Mouse (Mus musculus): Measurements from ENCODE around the gene Pitpnm3. TPM values are rescaled to one million over a fixed set of nuclear protein-coding genes. Genes with fewer than 3 reads are reported as not detected.

Gene Pitpnm3
- polyA plus RNA-seq, 1 experiment, result not detected

DNA sequence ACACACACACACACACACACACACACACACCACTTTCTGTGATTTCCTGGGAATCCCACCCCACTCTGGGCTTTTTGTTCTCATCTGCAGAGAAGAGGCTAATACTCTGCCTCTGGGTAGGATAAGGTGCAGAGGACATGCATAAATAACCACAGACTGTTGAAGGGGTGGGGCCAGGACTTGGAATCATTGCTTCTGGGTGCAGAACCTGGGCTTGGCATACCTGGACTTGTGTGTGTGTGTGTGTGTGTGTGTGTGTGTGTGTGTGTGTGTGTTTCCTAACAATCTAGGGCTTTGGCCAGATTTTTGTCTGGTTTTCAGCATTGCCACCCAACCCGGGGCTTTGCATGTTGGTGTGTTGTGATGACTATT, 10.3 kb upstream of the Pitpnm3 start:
- TF ChIP-seq GATA1 (IDR thresholded peaks at IDR 0.05; ENCODE audit: low read length), result no peak

DNA sequence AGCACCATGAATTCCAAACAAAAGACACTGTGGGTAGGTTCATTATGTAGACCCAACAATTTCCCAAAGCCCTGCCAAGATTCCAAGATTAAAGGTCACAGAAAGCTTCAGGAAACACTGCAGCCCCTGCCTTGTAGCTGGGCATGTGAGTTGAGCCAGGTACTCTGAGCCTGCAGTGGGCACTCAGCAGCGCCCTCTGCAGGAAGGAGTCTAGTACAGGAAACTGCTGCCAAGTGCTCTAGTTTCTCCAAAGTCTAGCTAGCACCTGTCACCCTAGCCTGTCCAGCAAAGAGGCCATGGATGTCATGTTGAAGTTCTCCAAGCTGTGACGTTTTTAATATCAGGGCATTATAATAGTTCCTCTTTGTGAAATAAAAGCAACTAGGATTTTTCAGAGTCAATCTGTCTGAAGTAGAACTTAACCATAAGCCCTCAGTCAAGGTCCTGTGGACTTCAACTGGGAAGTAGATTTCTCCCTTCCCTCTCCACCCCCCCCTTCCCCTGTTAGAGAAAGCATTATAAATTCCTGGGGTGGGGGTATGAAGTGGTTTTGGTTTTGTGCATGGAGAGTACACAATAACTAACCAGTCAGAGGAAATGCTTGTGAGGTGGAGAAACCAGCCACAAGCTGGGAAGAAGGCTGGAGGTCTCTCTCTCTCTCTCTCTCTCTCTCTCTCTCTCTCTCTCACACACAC, 9.8 kb upstream of the Pitpnm3 start:
- no peak for TF ChIP-seq GATA1 (IDR thresholded peaks at IDR 0.05; ENCODE audit: low read length)

DNA sequence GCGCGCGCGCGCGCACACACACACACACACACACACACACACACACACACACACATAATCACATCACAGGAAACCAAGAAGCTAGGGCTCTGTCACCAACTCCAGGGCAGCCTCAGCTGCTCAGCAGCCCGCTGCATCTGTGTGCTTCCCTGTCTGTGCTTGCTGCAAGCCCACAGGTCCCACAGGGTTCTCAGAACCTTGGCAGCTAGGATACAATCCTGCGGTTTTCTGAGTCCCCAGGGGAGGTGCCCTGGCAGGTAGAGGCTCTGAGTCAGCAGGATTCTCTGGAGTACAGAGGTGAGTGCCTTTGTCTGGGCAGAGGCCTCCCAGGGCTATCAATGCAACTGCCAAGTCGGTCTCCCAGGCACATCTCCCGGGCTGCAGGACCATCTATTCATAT, 7.3 kb upstream of the Pitpnm3 start:
- TF ChIP-seq GATA1 (IDR thresholded peaks at IDR 0.05; ENCODE audit: low read length), result no peak

DNA sequence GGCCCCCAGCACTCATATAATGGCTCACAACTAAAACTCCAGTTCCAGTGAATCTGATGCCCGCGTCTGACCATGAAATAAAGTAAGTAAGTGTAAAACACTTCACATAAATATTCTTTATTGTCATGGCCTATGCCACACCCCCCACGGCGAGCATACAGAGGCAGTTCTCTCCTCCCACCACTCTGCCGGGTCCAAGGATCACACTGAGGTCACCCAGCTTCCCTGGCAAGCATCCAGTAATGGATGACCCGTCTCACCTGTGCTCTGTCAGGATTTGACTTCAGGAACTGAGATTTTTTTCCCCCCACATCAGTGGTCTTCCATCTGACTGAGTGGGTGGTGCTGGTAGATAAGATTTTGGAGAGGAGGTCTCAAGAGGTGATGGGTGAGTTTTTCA, 4.6 kb upstream of the Pitpnm3 start:
- no peak for TF ChIP-seq GATA1 (IDR thresholded peaks at IDR 0.05; ENCODE audit: low read length)

GRCm38 (mm10) chr11:72136231-72136982, 829 bp upstream of the Pitpnm3 start:
- TF ChIP-seq GATA1 (IDR thresholded peaks at IDR 0.05; ENCODE audit: low read length), result no peak

DNA sequence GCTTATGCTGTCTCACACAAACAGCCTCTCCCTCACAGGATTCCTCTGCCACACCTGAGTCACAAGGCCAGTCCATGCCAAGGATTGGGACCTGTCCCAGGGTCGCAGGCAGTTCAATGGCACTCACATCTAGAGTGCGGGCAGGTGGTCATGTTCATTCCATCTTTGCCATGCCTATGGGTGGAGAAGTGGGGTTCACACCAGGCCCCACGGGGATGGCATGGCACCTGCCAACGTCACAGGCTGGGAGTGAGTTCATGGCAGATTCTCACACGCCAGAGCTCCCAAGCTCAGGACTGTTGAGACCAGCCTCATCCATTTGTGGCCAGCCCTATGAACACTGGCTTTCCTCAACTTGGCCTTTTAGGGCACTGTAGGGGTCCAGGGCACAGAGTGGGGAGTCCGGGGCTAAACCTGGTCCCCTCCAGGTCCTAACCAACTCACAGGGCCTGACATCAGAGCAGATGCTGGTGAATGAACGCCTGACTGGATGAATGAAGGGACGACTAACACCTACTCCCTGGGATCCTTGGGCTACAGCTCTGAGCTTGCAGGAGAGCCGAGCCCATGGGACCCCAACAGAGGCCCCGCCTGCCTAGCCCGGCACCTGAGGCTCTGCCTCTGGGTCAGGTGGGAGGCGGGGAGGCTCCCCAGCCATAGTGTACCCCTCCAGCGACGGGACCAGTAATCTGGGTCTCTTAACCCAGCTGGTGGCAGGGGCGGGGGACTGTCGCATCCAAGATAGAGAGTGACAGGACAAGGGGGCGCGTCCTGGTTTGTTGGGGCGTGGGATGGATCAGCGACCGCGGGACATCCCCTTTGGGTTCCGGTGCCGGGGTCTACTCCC, 819 bp downstream of the Pitpnm3 start:
- TF ChIP-seq GATA1 (IDR thresholded peaks at IDR 0.05; ENCODE audit: low read length), result no peak

GRCm38 (mm10) chr11:72133075-72133474, 2.5 kb downstream of the Pitpnm3 start:
- no peak for TF ChIP-seq GATA1 (IDR thresholded peaks at IDR 0.05; ENCODE audit: low read length)

DNA sequence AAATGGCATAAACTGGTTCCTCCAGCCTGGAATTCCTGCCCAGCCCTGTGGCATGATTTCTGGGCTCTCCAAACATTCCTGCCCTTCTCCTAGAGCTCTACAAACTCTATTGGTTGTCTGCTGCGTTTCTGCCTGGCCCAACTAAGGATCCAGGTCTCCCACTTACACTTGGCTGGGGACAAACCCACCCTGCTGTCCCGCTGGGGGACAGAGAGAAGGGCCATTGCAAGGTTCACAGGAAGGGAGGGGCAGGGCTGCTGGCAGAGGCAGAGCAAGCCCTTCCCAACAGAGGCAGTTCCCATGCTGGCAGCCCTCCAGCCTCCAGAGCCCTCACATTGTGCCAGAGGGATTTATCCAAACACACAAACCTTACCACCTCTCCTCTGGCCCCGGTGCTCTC, 3.3 kb downstream of the Pitpnm3 start:
- TF ChIP-seq GATA1 (IDR thresholded peaks at IDR 0.05; ENCODE audit: low read length), result no peak

- no peak for TF ChIP-seq GATA1 (IDR thresholded peaks at IDR 0.05; ENCODE audit: low read length)
These were observed 3.9 kb downstream of the Pitpnm3 start for GRCm38 (mm10) chr11:72131697-72132096.

DNA sequence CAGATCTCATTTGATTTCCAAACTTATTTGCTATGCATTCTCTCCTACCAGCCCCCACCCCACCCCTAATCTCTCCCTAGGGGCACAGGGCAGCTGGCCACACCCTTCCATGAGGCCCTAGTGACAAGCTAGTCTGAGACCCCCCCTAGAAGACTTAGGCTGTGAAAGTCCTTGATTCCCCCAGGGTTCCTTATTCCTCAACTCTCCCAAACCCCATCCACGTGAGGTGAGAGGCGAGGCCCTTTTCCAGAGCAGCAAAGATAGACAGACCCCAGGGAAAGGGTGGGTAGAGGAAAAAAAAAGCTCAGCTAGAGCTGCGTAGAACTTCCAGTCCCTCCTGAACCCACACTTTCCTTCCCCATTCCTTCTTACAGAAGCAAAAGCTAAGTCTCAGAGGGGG, 4.7 kb downstream of the Pitpnm3 start:
- no peak for TF ChIP-seq GATA1 (IDR thresholded peaks at IDR 0.05; ENCODE audit: low read length)

DNA sequence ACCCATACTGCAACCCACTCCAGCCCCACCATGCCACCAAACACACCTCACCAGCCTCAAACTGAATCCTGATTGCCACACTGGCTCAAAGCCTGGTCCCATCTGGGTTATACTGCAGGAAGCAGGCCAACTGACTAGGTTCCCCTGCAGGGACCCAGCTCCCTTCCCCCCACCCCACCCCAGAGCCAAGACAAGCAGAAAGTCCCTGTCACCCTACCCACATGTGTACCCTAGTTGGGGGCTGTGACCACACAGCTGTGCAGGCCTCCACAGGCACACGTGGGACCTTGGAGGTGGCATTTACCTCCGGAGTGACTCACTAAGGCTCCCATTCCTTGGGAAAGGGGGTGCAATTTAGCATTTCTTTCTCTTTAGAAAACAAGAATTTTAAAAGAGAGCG, 5.1 kb downstream of the Pitpnm3 start:
- no peak for TF ChIP-seq GATA1 (IDR thresholded peaks at IDR 0.05; ENCODE audit: low read length)

DNA sequence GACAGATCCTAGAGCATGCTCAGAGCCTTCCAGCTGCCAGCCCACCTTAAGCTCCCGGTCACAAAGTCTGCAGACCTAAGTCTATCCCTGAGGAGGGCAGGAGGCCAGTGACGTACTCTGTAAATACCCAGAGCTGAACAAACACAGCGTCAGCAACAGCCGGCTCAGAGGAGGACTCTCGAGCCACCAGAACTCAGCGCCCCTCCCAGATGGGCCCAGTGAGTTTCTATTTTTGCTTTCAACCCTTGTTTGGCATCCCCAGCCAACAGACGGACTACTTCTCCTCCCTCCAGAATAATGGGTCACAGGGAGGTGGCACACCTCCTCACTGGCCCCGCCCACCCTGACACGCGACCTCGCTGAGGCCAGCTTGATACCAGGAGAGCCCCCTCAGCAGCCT, 5.6 kb downstream of the Pitpnm3 start:
- no peak for TF ChIP-seq GATA1 (IDR thresholded peaks at IDR 0.05; ENCODE audit: low read length)

DNA sequence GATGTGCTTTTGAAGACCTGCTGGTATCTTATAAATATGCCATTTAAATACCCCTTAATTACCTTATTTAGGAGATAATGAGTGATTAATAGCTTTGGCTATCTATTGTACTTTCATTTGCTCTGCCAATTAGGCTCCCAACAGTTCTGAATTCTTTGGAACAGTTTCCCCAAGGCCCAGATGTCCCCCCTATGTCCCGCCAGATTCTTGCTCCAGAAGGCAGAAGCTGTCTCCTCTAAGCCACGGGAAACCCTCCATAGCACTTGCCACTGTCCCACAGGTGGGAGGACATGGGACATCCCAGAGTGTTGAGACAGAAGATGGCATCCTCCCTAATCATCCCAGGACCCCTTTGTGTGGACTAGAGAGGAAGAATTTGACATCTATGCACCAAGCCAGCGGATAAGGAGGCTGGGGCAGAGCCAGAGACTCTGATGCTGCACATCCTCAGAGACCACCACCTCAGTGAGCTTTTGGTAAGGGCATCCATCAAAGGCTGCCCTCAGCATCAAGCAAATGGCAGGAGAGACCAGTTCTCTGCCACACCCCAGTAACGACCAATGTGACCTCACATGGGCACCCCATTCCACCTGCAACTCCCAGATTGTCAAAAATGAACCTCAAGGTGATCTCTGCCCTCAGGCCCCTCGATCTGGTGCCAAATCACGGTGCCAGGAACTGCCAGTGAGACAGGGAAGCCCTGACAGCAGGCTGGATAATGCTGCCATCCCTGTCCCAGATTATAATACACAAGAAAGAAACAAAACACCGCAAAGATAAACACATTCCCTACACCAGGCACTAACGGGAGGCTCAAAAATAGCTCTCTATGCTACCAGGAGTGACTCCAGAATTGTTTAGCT, 6.3 kb downstream of the Pitpnm3 start:
- TF ChIP-seq GATA1 (IDR thresholded peaks at IDR 0.05; ENCODE audit: low read length), result no peak

GRCm38 (mm10) chr11:72127450-72128189, 8.0 kb downstream of the Pitpnm3 start:
- TF ChIP-seq GATA1 (IDR thresholded peaks at IDR 0.05; ENCODE audit: low read length), result no peak

- TF ChIP-seq GATA1 (IDR thresholded peaks at IDR 0.05; ENCODE audit: low read length), result no peak
These were observed 9.8 kb downstream of the Pitpnm3 start for GRCm38 (mm10) chr11:72125781-72126180.

Measured in G1E-ER4 (cell line).